Mouse (Mus musculus) left cerebral cortex, adult 2 months (tissue): ENCODE measurements at regions not wholly inside any gene's neighbourhood (a gene's known extent, or its start where the extent isn't known, plus 50 kb on each side); places are given as distances from the start of the nearest gene placed in this dataset.

Experiments
- DNase-seq, 2 experiments: peaks; one replicate each; pipeline ENCODE4 v3.0.0; 2021 to 2022; ENCODE audit warnings: low spot score in 2 of 2, mixed read lengths in 1 of 2; ENCODE audit errors: extremely low spot score in 1 of 2
- H3K27ac ChIP-seq: fragments of 200-600 bp; 2 replicates; pipeline ENCODE4 v1.8.1; 2022
- H3K4me3 ChIP-seq: fragments of 200-600 bp; 2 replicates; pipeline ENCODE4 v1.8.1; 2022
- CTCF ChIP-seq: fragments of 200-600 bp; IDR thresholded peaks from 2 replicates; pipeline ENCODE4 v1.8.1; 2022; ENCODE audit warnings: antibody characterized with exemption, mild to moderate bottlenecking, moderate library complexity
- intact Hi-C: fragments of 180-260 bp; cut with DNase I; formaldehyde crosslinking; loops from one replicate; pipeline ENCODE4 v1.15.1; 2025

GRCm38 (mm10) chr1:145227181-145227580 lies 451.9 kb upstream of the Rgs18 start:
- intact Hi-C loops, result loop anchor here (5.0 kb wide), 3 partner anchors 110 to 1005 kb away; no protein-coding TSS in a partner anchor
- no peak for DNase-seq
- H3K27ac ChIP-seq, result peak overlapping the region; percentile 70
- no peak for TF ChIP-seq CTCF
- H3K4me3 ChIP-seq, result no peak overlapping the region
